Mouse (Mus musculus) activated CD4-positive, CD25-positive, alpha-beta regulatory T cell (primary cell): ENCODE data around the gene Aym1. TPM values are rescaled to one million over a fixed set of nuclear protein-coding genes. Genes with fewer than 3 reads are reported as not detected.

ENCODE experiments used
- polyA plus RNA-seq, 2 experiments: library from polyadenylated mRNA; unstranded; fragments of 100-300 nt; shearing (Covaris generic); gene quantifications; one replicate each; pipeline ENCODE4 v1.2.1; 2017

The Aym1 gene
- not detected for polyA plus RNA-seq

GRCm38 (mm10) chr5:113357186-113357585 lies at the start of gene Aym1:
TSS of gene Aym1 (plus strand) at chr5:113357294.

DNA sequence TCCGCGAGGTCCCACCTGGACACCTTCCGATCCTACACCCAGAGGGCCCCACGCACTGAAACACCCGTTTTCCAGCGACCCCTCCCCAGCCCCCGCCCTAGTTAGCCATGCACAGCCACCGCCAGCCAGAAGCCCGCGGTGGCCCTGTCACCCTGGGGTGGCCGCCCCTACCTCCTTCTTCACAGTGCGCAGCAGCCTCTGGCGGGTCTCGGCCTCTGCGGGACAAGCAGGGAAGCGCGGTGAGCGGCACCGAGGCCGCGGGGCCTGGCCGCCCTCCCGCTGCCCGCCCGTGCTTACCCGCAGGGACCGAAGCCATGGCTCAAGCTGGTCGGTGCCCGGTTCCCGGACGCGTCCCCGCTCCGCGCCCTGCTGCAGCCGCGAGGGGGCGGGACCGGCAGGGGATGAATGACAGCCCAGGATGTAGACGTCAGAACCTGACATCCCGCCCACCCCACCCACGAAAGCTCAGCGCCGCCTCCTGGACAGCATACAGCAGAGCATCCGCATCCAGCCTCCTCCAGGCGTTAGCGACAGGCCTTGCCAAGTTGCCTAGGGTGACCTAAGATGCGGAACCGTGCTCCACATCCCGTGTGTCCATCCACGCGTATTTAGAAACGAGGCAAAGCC lies 46.6 kb upstream of the Aym1 start, which contains the start of gene Sgsm1:
Gene Sgsm1 (minus strand): TSS at position 410 of the 627 bp plus-strand sequence.

Other genes with a start within 250 kb of the Aym1 start
- 1 to 10 TPM; 1.8 to 3.9 TPM for gene 2900026A02Rik, start 136.1 kb upstream of the Aym1 start, polyA plus RNA-seq
- gene Tmem211, start 130.4 kb upstream of the Aym1 start, polyA plus RNA-seq, result not detected
- gene Sgsm1, start 46.5 kb upstream of the Aym1 start, polyA plus RNA-seq, result under 1 TPM in 1 of 2 experiments, not detected in 1; 0.21 TPM
- gene Wscd2, start 133.0 kb downstream of the Aym1 start, polyA plus RNA-seq, result 1 to 10 TPM; 1.0 to 1.8 TPM